Mouse (Mus musculus) limb, embryonic 11.5 days (tissue): ENCODE measurements at regions not wholly inside any gene's neighbourhood (a gene's known extent, or its start where the extent isn't known, plus 50 kb on each side); places are given as distances from the start of the nearest gene placed in this dataset.

ENCODE experiments used
- ATAC-seq: fragments of 200-750 bp; cut with Nextera tagmentation; 2 replicates; pipeline ENCODE4 v1.8.0; 2017; ENCODE audit warnings: low read depth; ENCODE audit not compliant: insufficient number of reproducible peaks, low FRiP score, low TSS enrichment
- DNase-seq: peaks from one replicate; pipeline ENCODE4 v3.0.0-alpha.2; 2015; ENCODE audit warnings: low spot score
- H3K27ac ChIP-seq: fragments of 300-500 bp; sonication (generic); replicated peaks from 2 replicates; pipeline ENCODE4 v1.5.1; 2014; ENCODE audit warnings: low read depth, mild to moderate bottlenecking, low read length
- H3K27me3 ChIP-seq: fragments of 300-500 bp; sonication (generic); 2 replicates; pipeline ENCODE4 v1.6.1; 2014; ENCODE audit warnings: mild to moderate bottlenecking, low read length, mixed read lengths; ENCODE audit not compliant: control insufficient read depth, insufficient read depth
- H3K36me3 ChIP-seq: fragments of 300-500 bp; sonication (generic); 2 replicates; pipeline ENCODE4 v1.6.1; 2014; ENCODE audit warnings: mild to moderate bottlenecking, low read length, moderate library complexity, mixed read lengths; ENCODE audit not compliant: control insufficient read depth, insufficient read depth
- H3K4me1 ChIP-seq: fragments of 300-500 bp; sonication (generic); 2 replicates; pipeline ENCODE4 v1.6.1; 2014; ENCODE audit warnings: low read length, mixed read lengths; ENCODE audit not compliant: control insufficient read depth, insufficient read depth
- H3K4me2 ChIP-seq: fragments of 300-500 bp; sonication (generic); 2 replicates; pipeline ENCODE4 v1.6.1; 2014; ENCODE audit warnings: low read depth, mild to moderate bottlenecking, moderate library complexity; ENCODE audit not compliant: severe bottlenecking
- H3K4me3 ChIP-seq: fragments of 300-500 bp; sonication (generic); 2 replicates; pipeline ENCODE4 v1.5.1; 2014; ENCODE audit warnings: low read depth, low read length
- H3K9ac ChIP-seq: fragments of 300-500 bp; sonication (generic); 2 replicates; pipeline ENCODE4 v1.6.1; 2014; ENCODE audit warnings: mild to moderate bottlenecking, low read length
- H3K9me3 ChIP-seq: fragments of 300-500 bp; sonication (generic); 2 replicates; pipeline ENCODE4 v1.6.1; 2016; ENCODE audit warnings: low read length; ENCODE audit not compliant: control insufficient read depth
- WGBS: fragments of 180-500 bp; shearing (Covaris S2); extraction: QIAGEN DNeasy Blood & Tissue Kit; methylation state at CpG from one replicate; pipeline ENCODE4 v1.1.7; 2014; 5-methylcytosine and 5-hydroxymethylcytosine counted together

DNA sequence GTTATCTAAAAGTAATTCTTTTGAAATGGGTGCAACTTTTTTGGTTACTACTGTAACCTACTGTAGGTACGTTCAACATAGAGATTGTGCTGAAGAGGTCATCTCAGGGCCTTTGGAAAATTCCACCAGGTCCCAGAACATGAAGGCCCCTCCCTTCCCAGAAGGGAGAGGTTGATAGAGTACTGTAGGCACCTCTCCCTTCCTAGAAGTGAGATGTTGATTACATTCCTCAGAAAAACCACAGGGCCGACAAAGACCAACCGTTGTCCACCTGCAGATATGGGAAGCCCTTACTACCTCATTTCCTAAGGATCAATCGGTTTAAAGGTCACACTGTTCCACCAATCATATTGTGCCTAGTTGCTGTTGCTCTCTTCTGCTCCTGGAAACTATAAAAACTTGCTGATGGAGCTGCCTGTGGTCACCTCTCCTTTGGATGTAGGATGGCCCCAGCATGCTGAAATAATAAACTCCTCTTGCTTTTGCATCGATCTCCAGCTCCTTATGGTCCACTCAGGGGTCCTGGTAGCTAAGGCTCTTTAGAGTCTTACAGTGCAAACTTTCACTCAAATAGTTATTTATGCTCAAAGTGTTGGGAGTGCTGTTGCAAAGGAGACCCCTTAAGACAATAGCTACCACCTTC is 269.2 kb downstream of the Wdr20rt start:
- H3K27me3 ChIP-seq = no peaks in the 10 kb centered on the region
- H3K4me3 ChIP-seq = no peak overlapping the region
- H3K4me1 ChIP-seq = no peaks in the 10 kb centered on the region
- 89% methylated on average over 5 of the region's 5 CpGs for WGBS
- H3K4me2 ChIP-seq = no peak overlapping the region
- no peak overlapping the region for H3K27ac ChIP-seq
- no peaks in the 10 kb centered on the region for H3K36me3 ChIP-seq
- H3K9ac ChIP-seq = no peak overlapping the region
- DNase-seq (no peak), ATAC-seq (no peak)
- H3K9me3 ChIP-seq = no peaks in the 10 kb centered on the region

DNA sequence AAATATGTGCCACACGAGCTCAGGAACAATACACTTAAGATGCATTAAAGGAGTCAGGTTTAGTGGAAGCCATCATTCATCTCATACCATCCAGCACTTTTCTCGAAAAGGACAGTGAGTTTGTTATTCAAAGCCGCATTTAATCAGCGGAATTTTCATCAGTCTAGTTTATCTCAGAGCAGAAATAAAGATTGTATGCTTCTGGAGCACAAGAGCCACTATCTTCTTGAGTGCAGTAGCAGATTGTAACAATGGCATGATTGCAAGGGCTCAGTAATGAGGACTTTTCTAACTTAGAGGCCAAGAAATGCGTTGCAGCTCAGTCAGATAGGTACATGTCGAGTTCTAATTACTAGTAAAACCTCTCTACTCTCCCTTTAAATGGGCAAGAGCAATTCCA is 271.3 kb downstream of the Wdr20rt start:
- 84% methylated on average over 6 of the region's 6 CpGs for WGBS
- DNase-seq = no peak

DNA sequence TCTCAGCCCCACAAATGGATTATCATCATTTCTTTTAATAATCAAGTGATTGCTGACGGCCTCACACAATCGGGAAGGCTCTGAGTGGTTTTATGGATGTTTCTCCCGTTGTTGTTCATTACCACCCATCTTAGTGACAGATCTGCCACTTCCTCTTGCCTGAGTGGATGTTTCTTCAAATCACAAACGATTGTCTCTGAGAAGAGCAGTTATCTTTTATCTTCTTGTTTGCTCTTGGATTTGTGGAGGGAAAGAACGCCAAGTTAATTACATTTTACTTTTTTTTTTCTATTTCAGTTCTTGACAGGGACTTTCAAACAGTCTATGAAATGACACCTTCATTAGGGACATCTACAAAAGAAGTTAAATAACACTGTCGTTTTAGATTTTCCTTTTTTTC is 272.3 kb downstream of the Wdr20rt start:
- Histone ChIP-seq H3K27ac (no peak overlapping the region), H3K27me3 (no peaks in the 10 kb centered on the region), H3K4me2 (no peak overlapping the region), H3K9ac (no peak overlapping the region), H3K4me3 (no peak overlapping the region), H3K36me3 (no peaks in the 10 kb centered on the region), H3K9me3 (no peaks in the 10 kb centered on the region), H3K4me1 (no peaks in the 10 kb centered on the region)
- DNase-seq (no peak), ATAC-seq (no peak)
- WGBS = 69% methylated on average over 6 of the region's 6 CpGs

More for the DNA sequence above, 271.3 kb downstream of the Wdr20rt start:
- ATAC-seq = no peak
- Histone ChIP-seq H3K9ac (no peak overlapping the region), H3K27ac (no peak overlapping the region), H3K4me2 (no peak overlapping the region), H3K36me3 (no peaks in the 10 kb centered on the region), H3K4me1 (no peaks in the 10 kb centered on the region), H3K4me3 (no peak overlapping the region), H3K9me3 (no peaks in the 10 kb centered on the region), H3K27me3 (no peaks in the 10 kb centered on the region)

DNA sequence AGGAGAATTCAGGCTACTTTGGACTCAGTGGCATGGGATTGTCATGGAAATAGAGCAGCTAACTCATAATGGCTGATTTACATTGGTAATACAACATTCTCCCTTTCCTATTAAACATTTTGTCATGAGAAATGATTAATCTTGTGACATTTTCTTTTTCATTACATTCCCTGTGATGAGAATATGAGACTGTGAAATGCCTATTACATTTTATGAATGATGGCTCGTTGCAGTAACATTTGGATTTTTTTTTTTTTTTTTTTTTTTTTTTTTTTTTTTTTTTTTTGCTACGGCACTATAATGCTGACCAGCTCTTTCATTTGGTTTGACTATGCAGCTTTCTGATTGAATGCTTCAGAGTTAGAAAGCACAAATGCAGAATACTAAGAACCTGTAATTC is 276.1 kb downstream of the Wdr20rt start:
- H3K27me3 ChIP-seq = no peaks in the 10 kb centered on the region
- H3K4me3 ChIP-seq = no peak overlapping the region
- ATAC-seq (no peak), DNase-seq (no peak)
- H3K27ac ChIP-seq = no peak overlapping the region
- no peak overlapping the region for H3K4me2 ChIP-seq
- H3K4me1 ChIP-seq = no peaks in the 10 kb centered on the region
- no peaks in the 10 kb centered on the region for H3K9me3 ChIP-seq
- 82% methylated on average over 2 of the region's 2 CpGs for WGBS
- no peaks in the 10 kb centered on the region for H3K36me3 ChIP-seq
- no peak overlapping the region for H3K9ac ChIP-seq

- H3K9ac ChIP-seq = no peak overlapping the region
- no peaks in the 10 kb centered on the region for H3K9me3 ChIP-seq
- DNase-seq (no peak), ATAC-seq (no peak)
- H3K4me1 ChIP-seq = no peaks in the 10 kb centered on the region
- H3K4me3 ChIP-seq = no peak overlapping the region
- H3K27me3 ChIP-seq = no peaks in the 10 kb centered on the region
- no peak overlapping the region for H3K4me2 ChIP-seq
- no peaks in the 10 kb centered on the region for H3K36me3 ChIP-seq
- H3K27ac ChIP-seq = no peak overlapping the region
- 77% methylated on average over 1 of the region's 1 CpGs for WGBS
Measured at GRCm38 (mm10) chr12:65502045-65502444, 276.7 kb downstream of the Wdr20rt start.

- no peak overlapping the region for H3K4me2 ChIP-seq
- no peak overlapping the region for H3K9ac ChIP-seq
- H3K4me1 ChIP-seq = no peaks in the 10 kb centered on the region
- no peaks in the 10 kb centered on the region for H3K9me3 ChIP-seq
- H3K36me3 ChIP-seq = no peaks in the 10 kb centered on the region
- H3K27ac ChIP-seq = no peak overlapping the region
- no peak for DNase-seq
- 79% methylated on average over 1 of the region's 1 CpGs for WGBS
- no peak overlapping the region for H3K4me3 ChIP-seq
- H3K27me3 ChIP-seq = no peaks in the 10 kb centered on the region
- ATAC-seq = no peak
Measured at GRCm38 (mm10) chr12:65513070-65513469, 287.8 kb downstream of the Wdr20rt start.

DNA sequence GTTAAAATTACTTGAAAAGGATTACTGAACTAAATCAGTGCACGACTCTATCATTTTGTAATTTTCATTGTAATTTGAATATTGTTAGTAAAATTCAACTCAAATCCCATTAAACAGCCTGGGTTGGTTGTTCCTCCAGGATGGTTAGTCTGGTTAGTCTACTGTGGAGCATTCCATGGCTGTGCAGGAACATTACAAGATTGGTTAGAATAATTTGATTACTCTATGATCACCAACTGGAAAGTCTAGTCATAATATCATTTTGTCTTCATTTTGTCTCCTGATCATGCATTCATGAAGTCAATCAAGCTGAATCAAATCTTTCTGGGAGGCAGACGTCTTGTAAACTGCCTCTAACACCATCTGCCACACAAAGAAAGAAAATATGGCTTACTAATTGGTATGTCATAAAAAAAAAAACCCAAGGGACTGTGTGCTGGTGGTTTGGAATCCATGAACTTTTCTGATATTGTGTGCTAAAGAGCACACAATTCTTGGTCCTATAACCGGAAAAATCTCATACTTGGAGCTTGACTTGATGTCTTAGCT is 308.9 kb downstream of the Wdr20rt start:
- no peak overlapping the region for H3K27ac ChIP-seq
- H3K27me3 ChIP-seq = no peaks in the 10 kb centered on the region
- H3K4me1 ChIP-seq = no peaks in the 10 kb centered on the region
- H3K9ac ChIP-seq = no peak overlapping the region
- 78% methylated on average over 3 of the region's 3 CpGs for WGBS
- H3K4me3 ChIP-seq = no peak overlapping the region
- H3K36me3 ChIP-seq = no peaks in the 10 kb centered on the region
- no peaks in the 10 kb centered on the region for H3K9me3 ChIP-seq
- no peak overlapping the region for H3K4me2 ChIP-seq
- ATAC-seq = no peak
- DNase-seq = no peak

DNA sequence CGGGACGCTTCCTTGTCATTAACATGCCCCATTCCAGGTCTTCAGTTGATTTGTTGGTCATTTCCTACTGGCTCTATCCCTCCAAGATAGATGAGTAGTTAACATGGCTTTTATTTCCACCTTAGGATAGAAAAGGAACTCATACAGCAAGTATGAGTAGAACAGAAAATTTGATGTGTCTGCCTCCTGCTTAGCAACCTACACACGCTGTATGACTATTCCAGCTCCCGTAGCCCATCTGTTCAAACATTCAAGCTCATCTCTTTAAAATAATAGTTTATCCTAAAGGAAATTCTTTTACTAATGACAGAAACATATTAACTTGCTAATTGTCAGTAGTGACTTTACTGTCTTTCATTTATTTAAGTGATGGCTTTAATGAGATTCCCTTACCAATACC is 323.0 kb downstream of the Wdr20rt start:
- H3K27ac ChIP-seq = no peak overlapping the region
- H3K27me3 ChIP-seq = no peaks in the 10 kb centered on the region
- no peaks in the 10 kb centered on the region for H3K4me1 ChIP-seq
- WGBS = 85% methylated on average over 4 of the region's 4 CpGs
- DNase-seq (no peak), ATAC-seq (no peak)
- H3K36me3 ChIP-seq = no peaks in the 10 kb centered on the region
- H3K9ac ChIP-seq = no peak overlapping the region
- H3K4me3 ChIP-seq = no peak overlapping the region
- H3K9me3 ChIP-seq = no peaks in the 10 kb centered on the region
- H3K4me2 ChIP-seq = no peak overlapping the region

DNA sequence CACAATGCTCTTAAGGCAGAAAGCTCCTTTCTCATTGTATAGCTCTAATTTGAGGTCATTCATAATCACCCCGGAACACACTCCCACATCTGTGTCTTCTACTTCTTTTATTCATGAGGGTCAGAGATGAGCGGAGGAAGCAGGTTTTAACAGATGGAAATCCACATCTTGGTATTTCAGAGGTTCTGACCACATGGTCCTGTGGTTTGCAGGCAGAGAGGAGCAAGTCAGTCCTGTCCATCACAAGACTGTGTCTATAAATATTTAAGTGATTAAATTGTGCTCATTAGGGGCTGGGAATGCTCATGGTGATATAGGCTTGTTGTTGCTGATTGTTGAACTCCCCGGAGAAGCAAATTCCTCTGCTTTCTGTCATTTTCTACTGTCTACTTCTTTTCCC is 326.9 kb downstream of the Wdr20rt start:
- no peak for DNase-seq
- Histone ChIP-seq H3K36me3 (no peaks in the 10 kb centered on the region), H3K4me3 (no peak overlapping the region), H3K27ac (no peak overlapping the region), H3K9me3 (no peaks in the 10 kb centered on the region), H3K27me3 (no peaks in the 10 kb centered on the region), H3K4me1 (no peaks in the 10 kb centered on the region), H3K4me2 (no peak overlapping the region), H3K9ac (no peak overlapping the region)
- no peak for ATAC-seq
- WGBS = 93% methylated on average over 3 of the region's 3 CpGs
